Mouse (Mus musculus): ENCODE measurements at regions not wholly inside any gene's neighbourhood (a gene's known extent, or its start where the extent isn't known, plus 50 kb on each side); places are given as distances from the start of the nearest gene placed in this dataset.

DNA sequence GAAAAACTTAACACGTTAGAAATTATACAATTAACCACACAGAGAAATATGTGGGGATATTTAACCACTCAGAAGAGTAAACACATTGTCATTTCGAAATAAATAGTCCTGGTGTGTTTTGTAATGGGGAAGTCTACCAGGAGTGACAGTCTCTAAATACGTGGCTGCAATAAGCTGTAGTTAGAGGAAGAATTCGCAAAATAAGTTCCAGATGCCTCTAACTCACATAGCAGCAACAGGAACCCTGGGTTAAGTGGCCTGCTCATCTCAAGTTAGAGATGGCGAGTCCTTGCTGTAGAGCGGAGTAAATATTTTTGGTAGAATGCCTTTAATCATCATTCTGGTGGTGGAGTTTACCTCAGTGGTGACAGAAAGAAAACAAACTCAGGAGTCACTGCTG lies 430.2 kb downstream of the Zfp704 start:
- 49% methylated on average over 6 of the region's 6 CpGs for WGBS
- Histone ChIP-seq H3K4me3 (ENCODE audit: low read depth, low read length) (no peak overlapping the region), H3K36me3 (ENCODE audit: insufficient read depth, low read length) (no peaks in the 10 kb centered on the region), H3K9ac (replicated peaks; ENCODE audit: low read depth) (no peak overlapping the region), H3K27ac (ENCODE audit: low read length) (no peak overlapping the region), H3K4me2 (replicated peaks; ENCODE audit: low read depth, low read length) (no peak overlapping the region), H3K9me3 (ENCODE audit: low read length) (no peaks in the 10 kb centered on the region), H3K4me1 (ENCODE audit: insufficient read depth, low read depth, low read length) (no peaks in the 10 kb centered on the region), H3K27me3 (replicated peaks; ENCODE audit: insufficient read depth, low read length) (no peaks in the 10 kb centered on the region)
- no peak for DNase-seq (ENCODE audit: low spot score)
- TF ChIP-seq EP300 (IDR thresholded peaks at IDR 0.05) (no peak), CTCF (IDR thresholded peaks at IDR 0.05) (no peak)
- ATAC-seq: no peak

DNA sequence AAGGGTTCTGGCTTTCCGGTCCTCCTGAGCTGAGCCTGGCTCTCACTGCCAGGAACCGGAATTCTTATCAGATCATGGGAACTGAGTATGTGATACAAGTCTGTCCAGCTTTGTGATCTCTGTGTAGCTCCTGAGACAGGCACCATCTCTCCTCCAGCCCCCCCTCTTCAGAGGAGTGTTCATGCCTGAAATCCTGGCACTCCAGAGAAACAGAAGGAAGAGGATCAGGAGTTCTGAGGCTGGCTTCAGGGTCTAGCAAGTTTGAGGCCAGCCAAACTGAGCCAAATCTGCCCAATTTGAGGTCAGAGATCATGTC lies 435.4 kb downstream of the Zfp704 start:
- peak; percentile 77; the same call in 1 of the 2 replicates for ATAC-seq
- peak overlapping the region; percentile 15; the same call in 1 of the 2 replicates for H3K4me3 ChIP-seq (ENCODE audit: low read depth, low read length)
- H3K9me3 ChIP-seq (ENCODE audit: low read length): no peaks in the 10 kb centered on the region
- no peaks in the 10 kb centered on the region for H3K36me3 ChIP-seq (ENCODE audit: insufficient read depth, low read length)
- H3K9ac ChIP-seq (replicated peaks; ENCODE audit: low read depth): no peak overlapping the region
- H3K4me1 ChIP-seq (ENCODE audit: insufficient read depth, low read depth, low read length): peaks cover 10% of the 10 kb centered on the region; the same call in 1 of the 2 replicates
- TF ChIP-seq EP300 (IDR thresholded peaks at IDR 0.05) (peak; percentile 35; the same call in 1 of the 2 replicates), CTCF (IDR thresholded peaks at IDR 0.05) (no peak)
- peak overlapping the region; percentile 47; the same call in 1 of the 2 replicates for H3K27ac ChIP-seq (ENCODE audit: low read length)
- H3K4me2 ChIP-seq (replicated peaks; ENCODE audit: low read depth, low read length): peak overlapping the region; percentile 51
- DNase-seq (ENCODE audit: low spot score): peak; percentile 50
- no peaks in the 10 kb centered on the region for H3K27me3 ChIP-seq (replicated peaks; ENCODE audit: insufficient read depth, low read length)
- WGBS: 27% methylated on average over 2 of the region's 2 CpGs

DNA sequence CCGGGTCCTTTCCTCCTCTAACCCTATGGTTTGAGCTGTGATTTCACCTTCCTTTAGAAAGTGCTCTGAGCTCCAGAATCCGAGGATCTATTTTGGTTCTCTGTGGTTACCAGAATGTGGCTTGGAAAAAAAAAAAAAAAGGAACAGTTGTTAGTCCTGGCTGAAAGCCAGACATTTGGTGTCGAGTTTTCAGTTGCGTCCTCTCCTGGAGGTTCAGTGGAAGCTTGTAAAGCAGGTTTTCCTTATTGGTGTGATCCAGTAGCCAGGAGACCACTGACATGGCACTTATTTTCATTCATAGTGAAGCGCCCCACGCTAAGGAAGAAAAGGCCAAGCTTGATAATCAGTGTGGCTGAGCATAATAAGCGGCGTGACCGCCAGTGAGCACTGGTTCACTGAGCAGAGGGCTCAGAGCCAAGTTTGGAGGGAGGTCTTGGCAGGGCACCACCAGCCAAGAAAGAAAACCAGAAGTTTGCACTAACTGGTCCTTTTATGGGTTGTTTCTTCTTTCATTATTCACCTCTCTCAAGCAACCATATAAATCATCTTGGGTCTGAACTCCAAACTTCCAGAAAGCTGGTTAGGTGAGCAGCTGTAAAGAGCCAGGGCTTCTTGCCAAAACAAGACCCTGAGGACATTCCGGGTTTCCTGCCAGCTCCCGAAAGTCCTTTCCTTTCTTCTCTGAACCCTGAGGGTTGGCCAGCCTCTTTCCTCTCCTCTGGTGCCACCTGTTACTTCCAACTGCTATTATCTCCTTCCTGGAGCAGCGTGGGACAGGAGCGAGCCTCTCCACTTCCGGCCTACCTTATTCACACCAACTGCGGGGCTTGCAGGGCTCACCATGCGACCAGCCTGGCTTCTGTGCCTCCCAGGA lies 436.0 kb downstream of the Zfp704 start:
- Histone ChIP-seq H3K9ac (replicated peaks; ENCODE audit: low read depth) (no peak overlapping the region), H3K27me3 (replicated peaks; ENCODE audit: insufficient read depth, low read length) (no peaks in the 10 kb centered on the region), H3K4me3 (ENCODE audit: low read depth, low read length) (peak overlapping the region; percentile 15; the same call in 1 of the 2 replicates), H3K9me3 (ENCODE audit: low read length) (no peaks in the 10 kb centered on the region), H3K4me2 (replicated peaks; ENCODE audit: low read depth, low read length) (peak overlapping the region; percentile 51), H3K27ac (ENCODE audit: low read length) (peak overlapping the region; percentile 47), H3K36me3 (ENCODE audit: insufficient read depth, low read length) (no peaks in the 10 kb centered on the region), H3K4me1 (ENCODE audit: insufficient read depth, low read depth, low read length) (peaks cover 10% of the 10 kb centered on the region; the same call in 1 of the 2 replicates)
- peak; percentile 74 for ATAC-seq
- 10% methylated on average over 16 of the region's 16 CpGs for WGBS
- peak; percentile 68 for DNase-seq (ENCODE audit: low spot score)
- TF ChIP-seq CTCF (IDR thresholded peaks at IDR 0.05): peak; percentile 36
- TF ChIP-seq EP300 (IDR thresholded peaks at IDR 0.05): no peak; the same call in 1 of the 2 replicates

DNA sequence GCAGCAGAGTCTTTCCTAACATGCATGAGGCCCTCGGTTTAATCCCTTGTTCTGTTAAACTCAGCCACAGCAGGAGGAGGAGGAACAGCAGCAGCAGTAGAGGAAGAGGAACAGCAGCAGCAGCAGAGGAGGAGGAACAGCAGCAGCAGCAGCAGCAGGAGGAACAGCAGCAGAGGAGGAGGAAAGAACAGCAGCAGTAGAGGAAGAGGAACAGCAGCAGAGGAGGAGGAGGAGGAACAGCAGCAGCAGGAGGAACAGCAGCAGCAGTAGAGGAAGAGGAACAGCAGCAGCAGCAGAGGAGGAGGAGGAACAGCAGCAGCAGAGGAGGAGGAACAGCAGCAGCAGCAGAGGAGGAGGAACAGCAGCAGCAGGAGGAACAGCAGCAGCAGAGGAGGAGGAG lies 437.9 kb downstream of the Zfp704 start:
- no peak for ATAC-seq
- Histone ChIP-seq H3K27ac (ENCODE audit: low read length) (no peak overlapping the region), H3K27me3 (replicated peaks; ENCODE audit: insufficient read depth, low read length) (no peaks in the 10 kb centered on the region), H3K36me3 (ENCODE audit: insufficient read depth, low read length) (no peaks in the 10 kb centered on the region), H3K4me3 (ENCODE audit: low read depth, low read length) (no peak overlapping the region), H3K4me2 (replicated peaks; ENCODE audit: low read depth, low read length) (no peak overlapping the region), H3K4me1 (ENCODE audit: insufficient read depth, low read depth, low read length) (peaks cover 10% of the 10 kb centered on the region; the same call in 1 of the 2 replicates), H3K9ac (replicated peaks; ENCODE audit: low read depth) (no peak overlapping the region), H3K9me3 (ENCODE audit: low read length) (no peaks in the 10 kb centered on the region)
- 29% methylated on average over 1 of the region's 1 CpGs for WGBS
- DNase-seq (ENCODE audit: low spot score): no peak
- TF ChIP-seq CTCF (IDR thresholded peaks at IDR 0.05) (no peak), EP300 (IDR thresholded peaks at IDR 0.05) (no peak)

DNA sequence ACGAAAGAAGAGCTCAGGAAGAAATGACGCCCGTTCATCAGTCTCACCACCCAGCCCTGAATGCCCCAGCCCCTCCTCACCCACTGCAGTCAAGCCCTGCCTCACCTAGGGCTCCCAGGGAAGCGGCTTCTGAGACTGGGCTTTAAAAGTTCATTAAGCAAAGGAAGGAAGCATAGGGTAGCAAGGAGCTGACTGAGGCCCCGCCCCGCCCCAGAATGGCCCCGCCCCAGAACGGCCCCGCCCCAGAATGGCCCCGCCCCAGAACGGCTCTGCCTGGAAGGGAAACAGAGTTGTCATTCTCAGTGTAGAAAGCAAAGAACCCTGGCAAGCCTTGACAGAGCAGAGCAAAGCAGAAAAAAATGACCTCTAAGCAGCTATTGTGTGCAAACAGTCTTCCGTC lies 440.9 kb downstream of the Zfp704 start:
- 55% methylated on average over 12 of the region's 12 CpGs for WGBS
- Histone ChIP-seq H3K27me3 (replicated peaks; ENCODE audit: insufficient read depth, low read length) (no peaks in the 10 kb centered on the region), H3K4me3 (ENCODE audit: low read depth, low read length) (no peak overlapping the region), H3K27ac (ENCODE audit: low read length) (no peak overlapping the region), H3K36me3 (ENCODE audit: insufficient read depth, low read length) (no peaks in the 10 kb centered on the region), H3K4me2 (replicated peaks; ENCODE audit: low read depth, low read length) (no peak overlapping the region), H3K4me1 (ENCODE audit: insufficient read depth, low read depth, low read length) (peaks cover 4% of the 10 kb centered on the region; the same call in 1 of the 2 replicates), H3K9ac (replicated peaks; ENCODE audit: low read depth) (no peak overlapping the region), H3K9me3 (ENCODE audit: low read length) (no peaks in the 10 kb centered on the region)
- TF ChIP-seq CTCF (IDR thresholded peaks at IDR 0.05): no peak
- TF ChIP-seq EP300 (IDR thresholded peaks at IDR 0.05): no peak
- DNase-seq (ENCODE audit: low spot score): no peak
- ATAC-seq: no peak

DNA sequence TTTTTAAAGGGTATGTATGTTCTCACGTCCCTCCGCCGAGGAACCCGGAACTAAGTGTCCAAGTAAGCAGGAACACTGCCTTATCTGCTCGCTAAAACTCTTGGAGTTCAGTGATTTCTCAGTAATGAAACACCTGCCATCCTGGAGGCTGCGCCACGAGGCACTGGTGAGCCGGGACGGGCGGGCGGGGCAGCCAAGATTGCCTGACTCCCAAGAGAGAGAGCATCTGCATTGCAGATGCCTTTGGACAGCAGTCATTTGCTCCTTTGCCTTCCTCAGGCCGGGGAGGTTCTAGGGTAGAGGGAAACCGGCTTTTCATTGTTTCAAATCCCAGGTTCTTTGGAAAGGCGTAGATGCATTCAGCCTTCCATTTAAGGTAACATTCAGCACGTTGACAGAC lies 450.8 kb downstream of the Zfp704 start:
- Histone ChIP-seq H3K4me2 (replicated peaks; ENCODE audit: low read depth, low read length) (no peak overlapping the region), H3K9ac (replicated peaks; ENCODE audit: low read depth) (no peak overlapping the region), H3K27ac (ENCODE audit: low read length) (no peak overlapping the region), H3K36me3 (ENCODE audit: insufficient read depth, low read length) (no peaks in the 10 kb centered on the region), H3K27me3 (replicated peaks; ENCODE audit: insufficient read depth, low read length) (no peaks in the 10 kb centered on the region), H3K9me3 (ENCODE audit: low read length) (no peaks in the 10 kb centered on the region), H3K4me3 (ENCODE audit: low read depth, low read length) (no peak overlapping the region), H3K4me1 (ENCODE audit: insufficient read depth, low read depth, low read length) (no peaks in the 10 kb centered on the region)
- TF ChIP-seq CTCF (IDR thresholded peaks at IDR 0.05): no peak
- DNase-seq (ENCODE audit: low spot score) (no peak), ATAC-seq (no peak)
- 31% methylated on average over 15 of the region's 15 CpGs for WGBS
